Comparison of ENCODE assay signal across 10 mouse cellular contexts in genomic region chr13:54071011-54071410, GRCm38 (mm10). TPM values are rescaled to one million over a fixed set of nuclear protein-coding genes. Genes with fewer than 3 reads are reported as not detected.
"Had no signal": no experiment of that assay in that cellular context is flagged by ENCODE, and none has a peak within 500 bp of the region (broad histone marks: within the 10 kb centered on the region; RNA-seq: fewer than 3 reads in every experiment).

No protein-coding gene starts in this region.

- H3K27ac ChIP-seq: liver, embryonic 14.5 days; macrophage had no signal

- H3K36me3 ChIP-seq: limb, embryonic 12.5 days; limb, embryonic 15.5 days; neural tube, embryonic 13.5 days; stomach, embryonic 15.5 days had no signal

- H3K9me3 ChIP-seq: limb, embryonic 12.5 days; limb, embryonic 15.5 days; neural tube, embryonic 13.5 days; stomach, embryonic 15.5 days had no signal

- H3K27me3 ChIP-seq: limb, embryonic 15.5 days; neural tube, embryonic 13.5 days; stomach, embryonic 15.5 days had no signal

RNA-seq across cellular contexts. Expression of gene Drd1, which starts 15.5 kb away (rescaled TPM):
- total RNA-seq: megakaryocyte-erythroid progenitor cell, adult 5-6 weeks; neutrophil, adult 5-6 weeks had no signal
- polyA plus RNA-seq: limb, embryonic 12.5 days; liver, embryonic 11.5 days; liver, embryonic 14.5 days; liver, postnatal 0 days had no signal
